Mouse (Mus musculus): ENCODE measurements around the gene Actn3. TPM values are rescaled to one million over a fixed set of nuclear protein-coding genes. Genes with fewer than 3 reads are reported as not detected.

The Actn3 gene
- polyA plus RNA-seq, 2 experiments from 2014 or later = not detected

Other genes starting within 250 kb of the Actn3 start
- gene Gm960, start 179.2 kb downstream of the Actn3 start, polyA plus RNA-seq (2017; shearing (Covaris generic)) = not detected
- gene Sptbn2, start 166.7 kb downstream of the Actn3 start, polyA plus RNA-seq (2017; shearing (Covaris generic)) = under 1 TPM; 0.11 to 0.17 TPM
- 100 to 1,000 TPM in 1 of 2 experiments, 10 to 100 TPM in 1; 87.2 to 107 TPM for gene Rbm4b, start 121.4 kb downstream of the Actn3 start, polyA plus RNA-seq (2017; shearing (Covaris generic))
- 10 to 100 TPM; 25.8 to 50.9 TPM for gene Rbm4, start 84.0 kb downstream of the Actn3 start, polyA plus RNA-seq (2017; shearing (Covaris generic))
- gene Gm21992, start 66.3 kb downstream of the Actn3 start, polyA plus RNA-seq (2017; shearing (Covaris generic)) = 10 to 100 TPM; 36.1 to 36.5 TPM
- 10 to 100 TPM; 18.3 to 54.9 TPM for gene Rbm14, start 66.3 kb downstream of the Actn3 start, polyA plus RNA-seq (2017; shearing (Covaris generic))
- 100 to 1,000 TPM in 1 of 2 experiments, 10 to 100 TPM in 1; 94.7 to 162 TPM for gene Ccs, start 38.6 kb downstream of the Actn3 start, polyA plus RNA-seq (2017; shearing (Covaris generic))
- not detected for gene Ccdc87, start 38.5 kb downstream of the Actn3 start, polyA plus RNA-seq (2017; shearing (Covaris generic))
- under 1 TPM; 0.66 to 0.67 TPM for gene Ctsf, start 22.8 kb downstream of the Actn3 start, polyA plus RNA-seq (2017; shearing (Covaris generic))
- 1 to 10 TPM; 6.3 to 6.7 TPM for gene Zdhhc24, start 759 bp upstream of the Actn3 start, polyA plus RNA-seq (2017; shearing (Covaris generic))
- gene Bbs1, start 28.7 kb upstream of the Actn3 start, polyA plus RNA-seq (2017; shearing (Covaris generic)) = 1 to 10 TPM in 1 of 2 experiments, not detected in 1; 1.4 TPM
- gene Dpp3, start 50.4 kb upstream of the Actn3 start, polyA plus RNA-seq (2017; shearing (Covaris generic)) = 10 to 100 TPM; 38.4 to 59.4 TPM
- under 1 TPM in 1 of 2 experiments, not detected in 1; 0.25 TPM for gene Peli3, start 65.2 kb upstream of the Actn3 start, polyA plus RNA-seq (2017; shearing (Covaris generic))
- gene Mrpl11, start 84.2 kb upstream of the Actn3 start, polyA plus RNA-seq (2017; shearing (Covaris generic)) = 10 to 100 TPM; 79.9 to 91.1 TPM
- under 1 TPM; 0.32 to 0.83 TPM for gene Npas4, start 112.4 kb upstream of the Actn3 start, polyA plus RNA-seq (2017; shearing (Covaris generic))
- 1 to 10 TPM in 1 of 2 experiments, under 1 TPM in 1; 0.46 to 2.1 TPM for gene Slc29a2, start 146.0 kb upstream of the Actn3 start, polyA plus RNA-seq (2017; shearing (Covaris generic))
- gene B4gat1, start 160.9 kb upstream of the Actn3 start, polyA plus RNA-seq (2017; shearing (Covaris generic)) = 10 to 100 TPM; 10.5 to 13.4 TPM
- gene AC124502.3, start 161.0 kb upstream of the Actn3 start, polyA plus RNA-seq (2017; shearing (Covaris generic)) = under 1 TPM; 0.40 to 0.68 TPM
- 100 to 1,000 TPM in 1 of 2 experiments, 10 to 100 TPM in 1; 91.4 to 102 TPM for gene Brms1, start 163.4 kb upstream of the Actn3 start, polyA plus RNA-seq (2017; shearing (Covaris generic))
- gene Rin1, start 172.6 kb upstream of the Actn3 start, polyA plus RNA-seq (2017; shearing (Covaris generic)) = under 1 TPM in 1 of 2 experiments, not detected in 1; 0.13 TPM
- gene Cd248, start 190.2 kb upstream of the Actn3 start, polyA plus RNA-seq (2017; shearing (Covaris generic)) = not detected
- not detected for gene Tmem151a, start 207.6 kb upstream of the Actn3 start, polyA plus RNA-seq (2017; shearing (Covaris generic))
- gene Yif1a, start 210.6 kb upstream of the Actn3 start, polyA plus RNA-seq (2017; shearing (Covaris generic)) = 10 to 100 TPM; 49.2 to 51.1 TPM
- gene Cnih2, start 220.6 kb upstream of the Actn3 start, polyA plus RNA-seq (2017; shearing (Covaris generic)) = not detected
- 100 to 1,000 TPM; 118 to 143 TPM for gene Rab1b, start 229.2 kb upstream of the Actn3 start, polyA plus RNA-seq (2017; shearing (Covaris generic))
- 1 to 10 TPM; 4.6 to 6.7 TPM for gene Klc2, start 240.7 kb upstream of the Actn3 start, polyA plus RNA-seq (2017; shearing (Covaris generic))